Mouse (Mus musculus) hindbrain, embryonic 13.5 days (tissue): Measurements from ENCODE around the gene Crip1. TPM values are rescaled to one million over a fixed set of nuclear protein-coding genes. Genes with fewer than 3 reads are reported as not detected.

Experiments
- ATAC-seq: fragments of 200-750 bp; cut with Nextera tagmentation; 2 replicates; pipeline ENCODE4 v1.8.0; 2017; ENCODE audit warnings: moderate TSS enrichment; ENCODE audit not compliant: low FRiP score
- H3K27ac ChIP-seq: fragments of 300-500 bp; sonication (generic); 2 replicates; pipeline ENCODE4 v1.5.1; 2015; ENCODE audit warnings: inconsistent platforms, mild to moderate bottlenecking, moderate library complexity
- H3K27me3 ChIP-seq: fragments of 300-500 bp; sonication (generic); 2 replicates; pipeline ENCODE4 v1.6.1; 2015; ENCODE audit warnings: mild to moderate bottlenecking, inconsistent platforms
- H3K36me3 ChIP-seq: fragments of 300-500 bp; sonication (generic); 2 replicates; pipeline ENCODE4 v1.6.1; 2015; ENCODE audit warnings: mild to moderate bottlenecking, inconsistent platforms
- H3K4me1 ChIP-seq: fragments of 300-500 bp; sonication (generic); replicated peaks from 2 replicates; pipeline ENCODE4 v1.6.1; 2015; ENCODE audit warnings: inconsistent platforms
- H3K4me2 ChIP-seq: fragments of 300-500 bp; sonication (generic); 2 replicates; pipeline ENCODE4 v1.6.1; 2015; ENCODE audit warnings: inconsistent platforms, mild to moderate bottlenecking, moderate library complexity
- H3K4me3 ChIP-seq: fragments of 300-500 bp; sonication (generic); 2 replicates; pipeline ENCODE4 v1.5.1; 2015; ENCODE audit warnings: mild to moderate bottlenecking, inconsistent platforms
- H3K9ac ChIP-seq: fragments of 300-500 bp; sonication (generic); 2 replicates; pipeline ENCODE4 v1.6.1; 2015; ENCODE audit warnings: mild to moderate bottlenecking, inconsistent platforms
- H3K9me3 ChIP-seq: fragments of 300-500 bp; sonication (generic); 2 replicates; pipeline ENCODE4 v1.6.1; 2016; ENCODE audit warnings: inconsistent platforms
- WGBS: fragments of 180-500 bp; shearing (Covaris S2); methylation state at CpG from one replicate; pipeline ENCODE4 v1.1.7; 2015; 5-methylcytosine and 5-hydroxymethylcytosine counted together
- polyA plus RNA-seq: library from polyadenylated mRNA; unstranded; fragments of >200 nt; fragmentation: Nextera tagmentation; extraction: Ambion mirVana; gene quantifications from 2 replicates; pipeline ENCODE4 v1.2.1, GENCODE M21; 2015

Gene Crip1
- polyA plus RNA-seq, 1 experiment from 2014 or later, result 47.1 TPM

- H3K4me1 ChIP-seq, result peaks cover 7% of the 10 kb centered on the region
- H3K4me3 ChIP-seq, result no peak overlapping the region
- WGBS, result 84% methylated on average over 5 of the region's 5 CpGs
- no peaks in the 10 kb centered on the region for H3K9me3 ChIP-seq
- no peak for ATAC-seq
- H3K36me3 ChIP-seq, result peaks cover 99% of the 10 kb centered on the region
- no peak overlapping the region for H3K27ac ChIP-seq
- H3K9ac ChIP-seq, result no peak overlapping the region
- H3K4me2 ChIP-seq, result no peak overlapping the region
- no peaks in the 10 kb centered on the region for H3K27me3 ChIP-seq
These were observed 12.2 kb upstream of the Crip1 start for GRCm38 (mm10) chr12:113133861-113134403.

GRCm38 (mm10) chr12:113134502-113134901, 11.6 kb upstream of the Crip1 start:
- Histone ChIP-seq H3K27me3 (no peaks in the 10 kb centered on the region), H3K9ac (no peak overlapping the region), H3K27ac (no peak overlapping the region), H3K36me3 (peaks cover 93% of the 10 kb centered on the region), H3K4me2 (no peak overlapping the region), H3K4me3 (no peak overlapping the region), H3K9me3 (no peaks in the 10 kb centered on the region), H3K4me1 (peaks cover 13% of the 10 kb centered on the region)
- ATAC-seq, result no peak
- WGBS, result 91% methylated on average over 4 of the region's 4 CpGs

GRCm38 (mm10) chr12:113135401-113135800, 10.7 kb upstream of the Crip1 start:
- Histone ChIP-seq H3K27me3 (no peaks in the 10 kb centered on the region), H3K9ac (peak overlapping the region; percentile 35; the same call in 1 of the 2 replicates), H3K9me3 (no peaks in the 10 kb centered on the region), H3K4me1 (peaks cover 19% of the 10 kb centered on the region), H3K4me3 (no peak overlapping the region), H3K27ac (no peak overlapping the region), H3K36me3 (peaks cover 84% of the 10 kb centered on the region), H3K4me2 (no peak overlapping the region)
- WGBS, result 95% methylated on average over 7 of the region's 7 CpGs
- ATAC-seq, result no peak

- peaks cover 30% of the 10 kb centered on the region for H3K4me1 ChIP-seq
- no peak overlapping the region for H3K4me3 ChIP-seq
- peaks cover 72% of the 10 kb centered on the region for H3K36me3 ChIP-seq
- no peak overlapping the region for H3K4me2 ChIP-seq
- H3K27me3 ChIP-seq, result no peaks in the 10 kb centered on the region
- H3K27ac ChIP-seq, result no peak overlapping the region
- 81% methylated on average over 17 of the region's 17 CpGs for WGBS
- no peaks in the 10 kb centered on the region for H3K9me3 ChIP-seq
- no peak for ATAC-seq
- no peak overlapping the region for H3K9ac ChIP-seq
These were observed 9.6 kb upstream of the Crip1 start for GRCm38 (mm10) chr12:113136492-113137020.

- no peak overlapping the region for H3K27ac ChIP-seq
- no peak overlapping the region for H3K4me3 ChIP-seq
- H3K9ac ChIP-seq, result peak overlapping the region; percentile 7; the same call in 1 of the 2 replicates
- WGBS, result 89% methylated on average over 18 of the region's 18 CpGs
- H3K36me3 ChIP-seq, result peaks cover 62% of the 10 kb centered on the region
- no peak overlapping the region for H3K4me2 ChIP-seq
- no peaks in the 10 kb centered on the region for H3K27me3 ChIP-seq
- no peak for ATAC-seq
- no peaks in the 10 kb centered on the region for H3K9me3 ChIP-seq
- H3K4me1 ChIP-seq, result peaks cover 39% of the 10 kb centered on the region
These were observed 8.6 kb upstream of the Crip1 start for GRCm38 (mm10) chr12:113137260-113138213.

- Histone ChIP-seq H3K27ac (peak overlapping the region; percentile 89; the same call in 1 of the 2 replicates), H3K27me3 (no peaks in the 10 kb centered on the region), H3K9me3 (no peaks in the 10 kb centered on the region), H3K36me3 (peaks cover 55% of the 10 kb centered on the region), H3K4me3 (no peak overlapping the region), H3K4me1 (peaks cover 47% of the 10 kb centered on the region), H3K9ac (peak overlapping the region; percentile 82; the same call in 1 of the 2 replicates), H3K4me2 (no peak overlapping the region)
- WGBS, result 82% methylated on average over 6 of the region's 6 CpGs
- ATAC-seq, result no peak
These were observed 7.8 kb upstream of the Crip1 start for GRCm38 (mm10) chr12:113138291-113138690.

GRCm38 (mm10) chr12:113138901-113139864, 6.9 kb upstream of the Crip1 start:
- Histone ChIP-seq H3K9ac (peak overlapping the region; percentile 82), H3K27ac (peak overlapping the region; percentile 89), H3K36me3 (peaks cover 55% of the 10 kb centered on the region), H3K4me3 (peak overlapping the region; percentile 66), H3K27me3 (no peaks in the 10 kb centered on the region), H3K9me3 (no peaks in the 10 kb centered on the region), H3K4me2 (peak overlapping the region; percentile 73), H3K4me1 (peaks cover 52% of the 10 kb centered on the region)
- 31% methylated on average over 11 of the region's 11 CpGs for WGBS
- peak; percentile 1; the same call in 1 of the 2 replicates for ATAC-seq

GRCm38 (mm10) chr12:113139908-113140615, 6.1 kb upstream of the Crip1 start, which contains the start of gene Crip2:
TSS of gene Crip2 (plus strand) at chr12:113140236.
- Histone ChIP-seq H3K27ac (peak within 1 kb of the TSS; percentile 89), H3K36me3 (peaks cover 55% of the 10 kb centered on the region), H3K4me3 (peak within 1 kb of the TSS; percentile 66), H3K9me3 (no peaks in the 10 kb centered on the region), H3K4me1 (peaks cover 56% of the 10 kb centered on the region), H3K4me2 (peak within 1 kb of the TSS; percentile 73), H3K27me3 (no peaks in the 10 kb centered on the region), H3K9ac (peak within 1 kb of the TSS; percentile 82)
- WGBS, result under 1% methylated on average over 68 of the region's 68 CpGs
- peak; percentile 86 for ATAC-seq

GRCm38 (mm10) chr12:113140616-113141411, 5.3 kb upstream of the Crip1 start:
- WGBS, result 1% methylated on average over 49 of the region's 49 CpGs
- Histone ChIP-seq H3K27ac (peak overlapping the region; percentile 89), H3K4me2 (peak overlapping the region; percentile 73), H3K36me3 (peaks cover 55% of the 10 kb centered on the region), H3K27me3 (0 out of 2 replicates have a peak, but pooled peaks cover 2% of the 10 kb centered on the region), H3K9me3 (no peaks in the 10 kb centered on the region), H3K4me3 (peak overlapping the region; percentile 66), H3K4me1 (peaks cover 59% of the 10 kb centered on the region), H3K9ac (peak overlapping the region; percentile 82)
- no peak; the same call in 1 of the 2 replicates for ATAC-seq

GRCm38 (mm10) chr12:113141531-113141973, 4.6 kb upstream of the Crip1 start:
- H3K4me2 ChIP-seq, result peak overlapping the region; percentile 73
- 0 out of 2 replicates have a peak, but pooled peaks cover 5% of the 10 kb centered on the region for H3K27me3 ChIP-seq
- H3K4me1 ChIP-seq, result peaks cover 66% of the 10 kb centered on the region
- H3K9ac ChIP-seq, result peak overlapping the region; percentile 82
- H3K36me3 ChIP-seq, result peaks cover 48% of the 10 kb centered on the region
- H3K27ac ChIP-seq, result peak overlapping the region; percentile 89
- peak overlapping the region; percentile 66 for H3K4me3 ChIP-seq
- 25% methylated on average over 8 of the region's 8 CpGs for WGBS
- no peaks in the 10 kb centered on the region for H3K9me3 ChIP-seq
- ATAC-seq, result no peak
